Mouse (Mus musculus): ENCODE data around the gene Vps8. TPM values are rescaled to one million over a fixed set of nuclear protein-coding genes. Genes with fewer than 3 reads are reported as not detected.

The Vps8 gene
- polyA plus RNA-seq, 1 experiment: 36.3 TPM

- no peak for TF ChIP-seq GATA1 (IDR thresholded peaks at IDR 0.05; ENCODE audit: low read length)
Observed at GRCm38 (mm10) chr16:21607021-21607650, 184.2 kb downstream of the Vps8 start.

GRCm38 (mm10) chr16:21607651-21608040 lies 184.7 kb downstream of the Vps8 start:
- TF ChIP-seq GATA1 (IDR thresholded peaks at IDR 0.05; ENCODE audit: low read length): no peak

GRCm38 (mm10) chr16:21608176-21608865 lies 185.4 kb downstream of the Vps8 start:
- no peak for TF ChIP-seq GATA1 (IDR thresholded peaks at IDR 0.05; ENCODE audit: low read length)

- TF ChIP-seq GATA1 (IDR thresholded peaks at IDR 0.05; ENCODE audit: low read length): no peak
Observed at GRCm38 (mm10) chr16:21610473-21610872, 187.6 kb downstream of the Vps8 start.

GRCm38 (mm10) chr16:21615802-21616201 lies 192.9 kb downstream of the Vps8 start:
- no peak for TF ChIP-seq GATA1 (IDR thresholded peaks at IDR 0.05; ENCODE audit: low read length)

- TF ChIP-seq GATA1 (IDR thresholded peaks at IDR 0.05; ENCODE audit: low read length): no peak
Observed at GRCm38 (mm10) chr16:21620630-21621029, 197.7 kb downstream of the Vps8 start.

GRCm38 (mm10) chr16:21625784-21626634 lies 203.1 kb downstream of the Vps8 start:
- TF ChIP-seq GATA1 (IDR thresholded peaks at IDR 0.05; ENCODE audit: low read length): no peak

GRCm38 (mm10) chr16:21627248-21627647 lies 204.3 kb downstream of the Vps8 start:
- TF ChIP-seq GATA1 (IDR thresholded peaks at IDR 0.05; ENCODE audit: low read length): no peak

GRCm38 (mm10) chr16:21628061-21628591 lies 205.2 kb downstream of the Vps8 start:
- TF ChIP-seq GATA1 (IDR thresholded peaks at IDR 0.05; ENCODE audit: low read length): no peak

- TF ChIP-seq GATA1 (IDR thresholded peaks at IDR 0.05; ENCODE audit: low read length): no peak
Observed at GRCm38 (mm10) chr16:21630614-21631013, 207.7 kb downstream of the Vps8 start.

- TF ChIP-seq GATA1 (IDR thresholded peaks at IDR 0.05; ENCODE audit: low read length): no peak
Observed at GRCm38 (mm10) chr16:21631815-21632222, 208.9 kb downstream of the Vps8 start.

- TF ChIP-seq GATA1 (IDR thresholded peaks at IDR 0.05; ENCODE audit: low read length): no peak
Observed at GRCm38 (mm10) chr16:21634460-21634859, 211.5 kb downstream of the Vps8 start.

GRCm38 (mm10) chr16:21636156-21636853 lies 213.4 kb downstream of the Vps8 start:
- no peak for TF ChIP-seq GATA1 (IDR thresholded peaks at IDR 0.05; ENCODE audit: low read length)

- no peak for TF ChIP-seq GATA1 (IDR thresholded peaks at IDR 0.05; ENCODE audit: low read length)
Observed at GRCm38 (mm10) chr16:21637201-21637819, 214.4 kb downstream of the Vps8 start.
